Mouse (Mus musculus) limb, embryonic 15.5 days (tissue): ENCODE results near the gene Med12l. TPM values are rescaled to one million over a fixed set of nuclear protein-coding genes. Genes with fewer than 3 reads are reported as not detected.

Experiments
- ATAC-seq: fragments of 200-750 bp; cut with Nextera tagmentation; 2 replicates; pipeline ENCODE4 v1.8.0; 2017; ENCODE audit warnings: low read depth, moderate TSS enrichment; ENCODE audit not compliant: insufficient number of reproducible peaks, low FRiP score, low TSS enrichment
- H3K27ac ChIP-seq: fragments of 300-500 bp; sonication (generic); 2 replicates; pipeline ENCODE4 v1.5.1; 2015; ENCODE audit warnings: moderate library complexity, mild to moderate bottlenecking, inconsistent platforms
- H3K27me3 ChIP-seq: fragments of 300-500 bp; sonication (generic); 2 replicates; pipeline ENCODE4 v1.6.1; 2015; ENCODE audit warnings: inconsistent platforms
- H3K36me3 ChIP-seq: fragments of 300-500 bp; sonication (generic); 2 replicates; pipeline ENCODE4 v1.6.1; 2015; ENCODE audit warnings: inconsistent platforms
- H3K4me1 ChIP-seq: fragments of 300-500 bp; sonication (generic); 2 replicates; pipeline ENCODE4 v1.6.1; 2015; ENCODE audit warnings: inconsistent platforms
- H3K4me2 ChIP-seq: fragments of 300-500 bp; sonication (generic); 2 replicates; pipeline ENCODE4 v1.6.1; 2015; ENCODE audit warnings: mild to moderate bottlenecking, inconsistent platforms
- H3K4me3 ChIP-seq: fragments of 300-500 bp; sonication (generic); 2 replicates; pipeline ENCODE4 v1.5.1; 2015; ENCODE audit warnings: mild to moderate bottlenecking, inconsistent platforms
- H3K9ac ChIP-seq: fragments of 300-500 bp; sonication (generic); 2 replicates; pipeline ENCODE4 v1.6.1; 2015; ENCODE audit warnings: inconsistent platforms
- H3K9me3 ChIP-seq: fragments of 300-500 bp; sonication (generic); 2 replicates; pipeline ENCODE4 v1.6.1; 2016; ENCODE audit warnings: inconsistent platforms
- WGBS: fragments of 180-500 bp; shearing (Covaris S2); methylation state at CpG from one replicate; pipeline ENCODE4 v1.1.7; 2015; 5-methylcytosine and 5-hydroxymethylcytosine counted together
- polyA plus RNA-seq: library from polyadenylated mRNA; unstranded; fragments of >200 nt; fragmentation: Nextera tagmentation; extraction: Ambion mirVana; gene quantifications from 2 replicates; pipeline ENCODE4 v1.2.1, GENCODE M21; 2015

Med12l gene
- polyA plus RNA-seq, 1 experiment from 2014 or later, result 2.0 TPM

- H3K36me3 ChIP-seq, result no peaks in the 10 kb centered on the region
- H3K27ac ChIP-seq, result no peak overlapping the region
- ATAC-seq, result no peak
- no peaks in the 10 kb centered on the region for H3K4me1 ChIP-seq
- H3K27me3 ChIP-seq, result no peaks in the 10 kb centered on the region
- no peak overlapping the region for H3K9ac ChIP-seq
- H3K4me2 ChIP-seq, result no peak overlapping the region
- H3K9me3 ChIP-seq, result no peaks in the 10 kb centered on the region
- H3K4me3 ChIP-seq, result no peak overlapping the region
Observed at GRCm38 (mm10) chr3:59182129-59182528, 176.5 kb downstream of the Med12l start.

GRCm38 (mm10) chr3:59185662-59186061 lies 180.0 kb downstream of the Med12l start:
- Histone ChIP-seq H3K4me2 (no peak overlapping the region), H3K9me3 (no peaks in the 10 kb centered on the region), H3K27ac (no peak overlapping the region), H3K4me1 (no peaks in the 10 kb centered on the region), H3K36me3 (no peaks in the 10 kb centered on the region), H3K4me3 (no peak overlapping the region), H3K27me3 (no peaks in the 10 kb centered on the region), H3K9ac (no peak overlapping the region)
- WGBS, result 85% methylated on average over 4 of the region's 4 CpGs
- no peak for ATAC-seq

- H3K4me3 ChIP-seq, result no peak overlapping the region
- no peaks in the 10 kb centered on the region for H3K9me3 ChIP-seq
- ATAC-seq, result no peak
- no peaks in the 10 kb centered on the region for H3K27me3 ChIP-seq
- H3K4me2 ChIP-seq, result no peak overlapping the region
- no peaks in the 10 kb centered on the region for H3K36me3 ChIP-seq
- WGBS, result 73% methylated on average over 4 of the region's 4 CpGs
- H3K9ac ChIP-seq, result no peak overlapping the region
- H3K27ac ChIP-seq, result no peak overlapping the region
- H3K4me1 ChIP-seq, result no peaks in the 10 kb centered on the region
Observed at GRCm38 (mm10) chr3:59187336-59187735, 181.7 kb downstream of the Med12l start.

- Histone ChIP-seq H3K27ac (no peak overlapping the region), H3K27me3 (no peaks in the 10 kb centered on the region), H3K9ac (no peak overlapping the region), H3K36me3 (no peaks in the 10 kb centered on the region), H3K4me2 (no peak overlapping the region), H3K4me1 (no peaks in the 10 kb centered on the region), H3K4me3 (no peak overlapping the region), H3K9me3 (no peaks in the 10 kb centered on the region)
- WGBS, result 91% methylated on average over 6 of the region's 6 CpGs
- ATAC-seq, result no peak
Observed at GRCm38 (mm10) chr3:59191674-59192073, 186.0 kb downstream of the Med12l start.

GRCm38 (mm10) chr3:59194099-59194498 lies 188.5 kb downstream of the Med12l start:
- Histone ChIP-seq H3K27ac (peak overlapping the region; percentile 51; the same call in 1 of the 2 replicates), H3K36me3 (no peaks in the 10 kb centered on the region), H3K4me1 (no peaks in the 10 kb centered on the region), H3K9me3 (no peaks in the 10 kb centered on the region), H3K27me3 (no peaks in the 10 kb centered on the region), H3K4me3 (peak overlapping the region; percentile 14), H3K4me2 (no peak overlapping the region), H3K9ac (no peak overlapping the region)
- WGBS, result 77% methylated on average over 7 of the region's 7 CpGs
- no peak for ATAC-seq

- no peaks in the 10 kb centered on the region for H3K9me3 ChIP-seq
- WGBS, result 77% methylated on average over 7 of the region's 7 CpGs
- H3K4me2 ChIP-seq, result no peak within 1 kb of the TSS
- H3K9ac ChIP-seq, result no peak within 1 kb of the TSS
- peak within 1 kb of the TSS; percentile 14 for H3K4me3 ChIP-seq
- ATAC-seq, result no peak
- H3K4me1 ChIP-seq, result no peaks in the 10 kb centered on the region
- H3K27ac ChIP-seq, result peak within 1 kb of the TSS; percentile 51
- H3K27me3 ChIP-seq, result no peaks in the 10 kb centered on the region
- H3K36me3 ChIP-seq, result no peaks in the 10 kb centered on the region
Observed at GRCm38 (mm10) chr3:59194938-59195337, 189.3 kb downstream of the Med12l start, which contains the start of gene Gpr87. Gene Gpr87 (minus strand): TSS chr3:59195104.

GRCm38 (mm10) chr3:59197329-59197948 lies 191.8 kb downstream of the Med12l start:
- H3K9me3 ChIP-seq, result no peaks in the 10 kb centered on the region
- no peak for ATAC-seq
- no peaks in the 10 kb centered on the region for H3K36me3 ChIP-seq
- no peaks in the 10 kb centered on the region for H3K27me3 ChIP-seq
- 64% methylated on average over 4 of the region's 4 CpGs for WGBS
- H3K27ac ChIP-seq, result peak overlapping the region; percentile 65
- no peak overlapping the region for H3K4me3 ChIP-seq
- no peak overlapping the region for H3K4me2 ChIP-seq
- no peak overlapping the region for H3K9ac ChIP-seq
- H3K4me1 ChIP-seq, result no peaks in the 10 kb centered on the region

- 67% methylated on average over 8 of the region's 8 CpGs for WGBS
- H3K27me3 ChIP-seq, result no peaks in the 10 kb centered on the region
- peaks cover 5% of the 10 kb centered on the region for H3K4me1 ChIP-seq
- H3K4me2 ChIP-seq, result no peak overlapping the region
- no peaks in the 10 kb centered on the region for H3K9me3 ChIP-seq
- no peak overlapping the region for H3K4me3 ChIP-seq
- H3K36me3 ChIP-seq, result no peaks in the 10 kb centered on the region
- no peak overlapping the region for H3K9ac ChIP-seq
- no peak overlapping the region for H3K27ac ChIP-seq
- ATAC-seq, result no peak
Observed at GRCm38 (mm10) chr3:59203802-59204520, 198.3 kb downstream of the Med12l start.

GRCm38 (mm10) chr3:59204719-59205503 lies 199.3 kb downstream of the Med12l start:
- no peak overlapping the region for H3K9ac ChIP-seq
- WGBS, result 35% methylated on average over 11 of the region's 11 CpGs
- H3K36me3 ChIP-seq, result no peaks in the 10 kb centered on the region
- no peak overlapping the region for H3K4me2 ChIP-seq
- H3K9me3 ChIP-seq, result no peaks in the 10 kb centered on the region
- H3K27ac ChIP-seq, result no peak overlapping the region
- ATAC-seq, result no peak
- H3K27me3 ChIP-seq, result no peaks in the 10 kb centered on the region
- no peak overlapping the region for H3K4me3 ChIP-seq
- peaks cover 5% of the 10 kb centered on the region for H3K4me1 ChIP-seq

- no peak overlapping the region for H3K27ac ChIP-seq
- no peak for ATAC-seq
- no peaks in the 10 kb centered on the region for H3K9me3 ChIP-seq
- WGBS, result 72% methylated on average over 4 of the region's 4 CpGs
- no peak overlapping the region for H3K4me3 ChIP-seq
- H3K36me3 ChIP-seq, result no peaks in the 10 kb centered on the region
- H3K4me2 ChIP-seq, result no peak overlapping the region
- H3K4me1 ChIP-seq, result peaks cover 5% of the 10 kb centered on the region
- H3K9ac ChIP-seq, result no peak overlapping the region
- no peaks in the 10 kb centered on the region for H3K27me3 ChIP-seq
Observed at GRCm38 (mm10) chr3:59205941-59206340, 200.3 kb downstream of the Med12l start.

- H3K4me1 ChIP-seq, result peaks cover 5% of the 10 kb centered on the region
- no peaks in the 10 kb centered on the region for H3K36me3 ChIP-seq
- no peaks in the 10 kb centered on the region for H3K27me3 ChIP-seq
- H3K27ac ChIP-seq, result 0 out of 2 replicates have a peak overlapping the region, but pooled peaks have one; percentile 18
- no peak overlapping the region for H3K4me3 ChIP-seq
- no peak overlapping the region for H3K9ac ChIP-seq
- H3K4me2 ChIP-seq, result no peak overlapping the region
- no peaks in the 10 kb centered on the region for H3K9me3 ChIP-seq
- no peak for ATAC-seq
- WGBS, result 59% methylated on average over 4 of the region's 4 CpGs
Observed at GRCm38 (mm10) chr3:59208650-59209548, 203.3 kb downstream of the Med12l start.
